Mouse (Mus musculus) stomach, postnatal 0 days (tissue): ENCODE results near the gene Kalrn. TPM values are rescaled to one million over a fixed set of nuclear protein-coding genes. Genes with fewer than 3 reads are reported as not detected.
A peak's percentile ranks its signal among the peaks of the same experiment; 100 is the strongest.

ENCODE experiments used
- ATAC-seq: fragments of 200-750 bp; cut with Nextera tagmentation; 2 replicates; pipeline ENCODE4 v1.8.0; 2017; ENCODE audit not compliant: low FRiP score, low TSS enrichment
- DNase-seq: peaks from one replicate; pipeline ENCODE4 v3.0.0-alpha.2; 2016; ENCODE audit warnings: low spot score
- H3K27ac ChIP-seq: fragments of 300-500 bp; sonication (generic); replicated peaks from 2 replicates; pipeline ENCODE4 v1.5.1; 2014; ENCODE audit warnings: mild to moderate bottlenecking, control low read depth
- H3K27me3 ChIP-seq: fragments of 300-500 bp; sonication (generic); 2 replicates; pipeline ENCODE4 v1.6.1; 2014; ENCODE audit warnings: low read length; ENCODE audit not compliant: control insufficient read depth, insufficient read depth
- H3K36me3 ChIP-seq: fragments of 300-500 bp; sonication (generic); 2 replicates; pipeline ENCODE4 v1.6.1; 2014; ENCODE audit warnings: low read length, mixed read lengths; ENCODE audit not compliant: control insufficient read depth, insufficient read depth
- H3K4me1 ChIP-seq: fragments of 300-500 bp; sonication (generic); replicated peaks from 2 replicates; pipeline ENCODE4 v1.6.1; 2014; ENCODE audit warnings: antibody characterized with exemption; ENCODE audit not compliant: control insufficient read depth, insufficient read depth
- H3K4me2 ChIP-seq: fragments of 300-500 bp; sonication (generic); replicated peaks from 2 replicates; pipeline ENCODE4 v1.6.1; 2014; ENCODE audit warnings: low read depth, mild to moderate bottlenecking, control low read depth, moderate library complexity
- H3K4me3 ChIP-seq: fragments of 300-500 bp; sonication (generic); 2 replicates; pipeline ENCODE4 v1.5.1; 2014; ENCODE audit warnings: low read depth, low read length, control low read depth
- H3K9ac ChIP-seq: fragments of 300-500 bp; sonication (generic); 2 replicates; pipeline ENCODE4 v1.6.1; 2014; ENCODE audit warnings: mild to moderate bottlenecking, low read length, control low read depth, mixed read lengths
- H3K9me3 ChIP-seq: fragments of 300-500 bp; sonication (generic); 2 replicates; pipeline ENCODE4 v1.6.1; 2016; ENCODE audit warnings: low read length; ENCODE audit not compliant: control insufficient read depth
- CTCF ChIP-seq: IDR thresholded peaks from 2 replicates; pipeline ENCODE4 v1.5.1; 2016; ENCODE audit warnings: antibody characterized with exemption, low read depth, mild to moderate bottlenecking, moderate library complexity
- EP300 ChIP-seq: optimal IDR thresholded peaks from 2 replicates; pipeline ENCODE3; 2016; ENCODE audit warnings: antibody characterized with exemption
- WGBS: fragments of 180-500 bp; shearing (Covaris S2); extraction: QIAGEN DNeasy Blood & Tissue Kit; methylation state at CpG from one replicate; pipeline ENCODE4 v1.1.7; 2014; 5-methylcytosine and 5-hydroxymethylcytosine counted together
- polyA plus RNA-seq: library from polyadenylated mRNA; unstranded; fragments of >200 nt; fragmentation: Nextera tagmentation; extraction: Ambion mirVana; gene quantifications from 2 replicates; pipeline ENCODE4 v1.2.1, GENCODE M21; 2015

The Kalrn gene
- polyA plus RNA-seq, 1 experiment from 2014 or later: 14.4 TPM

DNA sequence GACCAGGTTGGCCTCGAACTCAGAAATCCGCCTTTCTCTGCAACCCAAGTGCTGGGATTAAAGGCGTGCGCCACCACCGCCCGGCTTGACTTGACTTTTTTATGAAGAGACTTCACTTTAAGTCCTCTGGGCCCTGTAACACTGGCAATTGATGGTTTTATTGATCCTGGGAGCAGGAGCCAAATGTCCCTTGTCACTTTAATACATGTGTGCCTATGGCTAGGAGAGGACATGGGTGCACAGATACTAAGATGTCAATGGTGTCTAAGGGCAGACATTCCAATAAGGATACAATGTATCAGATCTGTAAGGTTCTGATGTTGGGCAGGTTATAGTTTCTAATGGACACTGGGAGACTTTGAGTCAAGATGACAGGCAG, 637.9 kb downstream of the Kalrn start:
- H3K9ac ChIP-seq: no peak overlapping the region
- no peaks in the 10 kb centered on the region for H3K9me3 ChIP-seq
- H3K27ac ChIP-seq: no peak overlapping the region
- no peak overlapping the region for H3K4me2 ChIP-seq
- peaks cover 10% of the 10 kb centered on the region for H3K4me1 ChIP-seq
- WGBS: 98% methylated on average over 6 of the region's 6 CpGs
- H3K27me3 ChIP-seq: no peaks in the 10 kb centered on the region
- DNase-seq: no peak
- no peak for ATAC-seq
- TF ChIP-seq EP300: no peak
- no peak for TF ChIP-seq CTCF
- H3K4me3 ChIP-seq: no peak overlapping the region
- H3K36me3 ChIP-seq: no peaks in the 10 kb centered on the region

DNA sequence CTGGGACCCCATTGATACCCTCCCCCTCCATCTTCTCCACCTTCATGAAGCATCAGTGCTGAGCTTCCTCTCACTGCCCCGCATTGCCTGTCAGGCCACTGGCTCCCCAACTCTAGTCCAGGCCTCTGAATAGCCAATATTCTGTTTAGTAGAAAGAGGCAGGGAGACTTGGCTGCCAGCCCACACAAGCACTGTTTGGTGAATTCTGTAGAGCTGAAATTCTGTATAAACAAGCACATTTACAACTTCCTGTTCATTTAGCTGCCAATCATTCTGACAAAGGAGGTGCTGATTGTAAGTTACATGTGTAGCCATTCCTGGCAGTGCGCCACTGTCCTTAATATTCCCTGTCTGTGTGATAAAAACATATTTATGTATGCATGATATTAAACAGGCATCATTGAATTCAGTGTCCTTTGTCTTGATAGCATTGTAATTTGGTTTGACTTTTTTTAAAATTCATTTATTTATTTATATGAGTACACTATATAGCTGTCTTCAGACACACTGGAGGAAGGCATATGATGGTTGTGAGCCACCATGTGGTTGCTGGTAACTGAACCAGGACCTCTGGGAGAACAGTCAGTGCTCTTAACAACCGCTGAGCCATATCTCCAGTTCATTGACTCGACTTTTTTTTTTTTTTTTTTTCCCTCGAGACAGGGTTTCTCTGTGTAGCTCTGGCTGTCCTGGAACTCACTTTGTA, 638.5 kb downstream of the Kalrn start:
- ATAC-seq (no peak), DNase-seq (peak; percentile 54)
- H3K27me3 ChIP-seq: no peaks in the 10 kb centered on the region
- H3K9ac ChIP-seq: no peak overlapping the region
- H3K27ac ChIP-seq: 0 out of 2 replicates have a peak overlapping the region, but pooled peaks have one; percentile 35
- H3K36me3 ChIP-seq: no peaks in the 10 kb centered on the region
- no peak overlapping the region for H3K4me3 ChIP-seq
- WGBS: 37% methylated on average over 5 of the region's 5 CpGs
- H3K4me1 ChIP-seq: peaks cover 10% of the 10 kb centered on the region
- TF ChIP-seq EP300 (no peak), CTCF (no peak)
- no peak overlapping the region for H3K4me2 ChIP-seq
- H3K9me3 ChIP-seq: no peaks in the 10 kb centered on the region

DNA sequence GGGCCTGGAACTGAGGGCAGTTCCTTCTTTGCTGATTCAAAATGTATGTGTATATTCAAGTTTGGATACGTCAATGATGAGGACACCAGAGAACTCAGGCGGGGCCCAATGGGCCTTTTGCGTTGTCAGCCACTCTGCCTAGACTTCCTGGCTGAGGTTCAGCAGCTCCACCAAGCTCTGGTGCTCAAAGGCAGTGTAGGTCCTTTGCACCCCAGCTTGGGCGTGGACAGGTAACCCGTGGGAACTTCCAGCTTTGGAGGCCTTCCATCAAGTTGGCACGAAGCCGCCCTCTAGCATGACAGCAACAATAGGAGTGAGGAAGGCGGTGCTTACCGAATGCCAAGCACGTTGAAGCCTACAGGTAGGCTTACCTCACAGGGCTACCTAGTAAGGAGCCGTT, 639.9 kb downstream of the Kalrn start:
- peaks cover 12% of the 10 kb centered on the region for H3K4me1 ChIP-seq
- DNase-seq (peak; percentile 66), ATAC-seq (peak; percentile 45)
- 54% methylated on average over 11 of the region's 11 CpGs for WGBS
- H3K36me3 ChIP-seq: no peaks in the 10 kb centered on the region
- no peaks in the 10 kb centered on the region for H3K9me3 ChIP-seq
- no peak overlapping the region for H3K4me2 ChIP-seq
- H3K27me3 ChIP-seq: no peaks in the 10 kb centered on the region
- H3K4me3 ChIP-seq: no peak overlapping the region
- TF ChIP-seq CTCF (no peak), EP300 (no peak)
- no peak overlapping the region for H3K9ac ChIP-seq
- no peak overlapping the region; the same call in 1 of the 2 replicates for H3K27ac ChIP-seq

DNA sequence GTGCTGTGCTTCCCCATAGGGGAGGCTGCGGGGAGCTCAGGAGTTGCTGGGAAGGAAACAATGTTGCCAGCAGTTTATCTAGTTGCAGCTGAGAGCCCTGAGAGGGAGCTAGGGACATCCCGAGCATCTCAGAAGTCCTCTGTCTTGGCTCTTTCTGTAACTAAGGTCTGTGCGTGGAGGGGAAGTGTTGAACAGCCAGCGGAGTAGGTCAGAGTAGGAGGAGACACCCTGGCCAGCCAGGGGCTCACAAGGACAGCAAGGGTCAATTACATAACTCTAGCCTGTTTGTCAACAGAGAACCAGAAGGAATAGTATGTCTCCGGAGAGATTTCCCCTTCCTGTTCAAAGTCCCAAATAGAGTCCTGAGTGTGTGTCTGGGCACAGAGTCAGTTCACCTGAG, 641.2 kb downstream of the Kalrn start:
- Histone ChIP-seq H3K4me3 (no peak overlapping the region), H3K9ac (no peak overlapping the region), H3K4me2 (no peak overlapping the region), H3K27me3 (no peaks in the 10 kb centered on the region), H3K36me3 (no peaks in the 10 kb centered on the region), H3K4me1 (peaks cover 10% of the 10 kb centered on the region), H3K9me3 (no peaks in the 10 kb centered on the region), H3K27ac (0 out of 2 replicates have a peak overlapping the region, but pooled peaks have one; percentile 1)
- 47% methylated on average over 5 of the region's 5 CpGs for WGBS
- DNase-seq: no peak
- TF ChIP-seq EP300 (no peak), CTCF (no peak)
- no peak for ATAC-seq

DNA sequence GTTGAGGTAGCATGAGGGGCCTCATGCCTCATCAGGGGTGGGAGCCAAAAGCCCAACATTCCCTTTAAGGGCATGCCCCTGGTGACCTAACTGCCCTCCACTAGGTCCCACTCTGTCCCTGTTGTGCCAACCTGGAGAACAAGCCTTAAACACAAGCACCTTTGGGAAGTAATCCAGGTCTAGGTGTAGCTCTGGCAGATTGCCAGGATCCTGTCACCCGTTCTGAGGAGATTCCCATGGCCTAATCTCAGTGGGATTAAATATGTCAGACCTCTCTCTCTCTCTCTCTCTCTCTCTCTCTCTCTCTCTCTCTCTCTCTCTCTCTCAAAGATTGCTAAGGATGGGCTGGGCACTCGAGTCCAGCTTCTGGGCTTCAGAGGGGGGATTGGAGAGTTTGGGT, 641.6 kb downstream of the Kalrn start:
- no peak overlapping the region for H3K4me2 ChIP-seq
- H3K4me1 ChIP-seq: peaks cover 10% of the 10 kb centered on the region
- H3K27ac ChIP-seq: no peak overlapping the region
- no peak for ATAC-seq
- H3K9me3 ChIP-seq: no peaks in the 10 kb centered on the region
- no peak overlapping the region for H3K9ac ChIP-seq
- TF ChIP-seq EP300 (no peak), CTCF (no peak)
- no peak overlapping the region for H3K4me3 ChIP-seq
- WGBS: 51% methylated on average over 2 of the region's 2 CpGs
- H3K36me3 ChIP-seq: no peaks in the 10 kb centered on the region
- DNase-seq: no peak
- no peaks in the 10 kb centered on the region for H3K27me3 ChIP-seq

DNA sequence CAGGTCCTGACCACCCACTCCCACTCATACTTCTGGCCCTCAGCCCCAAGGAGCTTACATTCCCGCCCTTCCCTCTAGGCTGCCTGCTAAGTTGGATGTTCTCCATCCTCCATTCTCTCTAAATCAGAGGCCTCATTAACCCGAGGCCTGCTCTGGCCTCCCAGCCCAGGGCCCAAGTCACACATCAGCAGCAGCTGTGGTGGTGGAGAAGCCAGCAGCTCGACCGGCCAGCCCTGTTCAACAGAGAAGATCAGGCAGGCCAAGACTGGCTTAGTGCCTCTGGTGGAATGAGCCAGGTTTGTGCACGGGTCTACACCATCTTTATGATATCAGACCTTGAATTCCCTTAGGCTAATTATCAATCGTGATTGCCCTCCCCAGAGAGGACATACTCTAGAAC, 642.5 kb downstream of the Kalrn start:
- no peak for TF ChIP-seq CTCF
- WGBS: 38% methylated on average over 6 of the region's 6 CpGs
- H3K4me2 ChIP-seq: no peak overlapping the region
- no peak overlapping the region for H3K4me3 ChIP-seq
- H3K27me3 ChIP-seq: no peaks in the 10 kb centered on the region
- no peak overlapping the region for H3K9ac ChIP-seq
- H3K9me3 ChIP-seq: no peaks in the 10 kb centered on the region
- peak overlapping the region; percentile 53; the same call in 1 of the 2 replicates for H3K27ac ChIP-seq
- no peaks in the 10 kb centered on the region for H3K36me3 ChIP-seq
- ATAC-seq: peak; percentile 30; the same call in 1 of the 2 replicates
- H3K4me1 ChIP-seq: peaks cover 10% of the 10 kb centered on the region
- no peak for DNase-seq
